Mouse (Mus musculus): Measurements from ENCODE around the gene Olfr1196. TPM values are rescaled to one million over a fixed set of nuclear protein-coding genes. Genes with fewer than 3 reads are reported as not detected.
"Not testable (repeated sequence)": the region's sequence is repeated elsewhere in the genome, so short reads cannot be mapped to it uniquely, and the experiment has no call there.

Gene Olfr1196
- not detected in 2 replicates for polyA plus RNA-seq (2012; ENCODE audit: insufficient read depth, low replicate concordance)

GRCm38 (mm10) chr2:88704497-88704896 is at the start of gene Olfr1196:
Olfr1196 (minus strand) TSS chr2:88704597.
- Histone ChIP-seq H3K27me3 (replicated peaks) (no peaks in the 10 kb centered on the region), H3K4me3 (replicated peaks) (no peak within 1 kb of the TSS), H3K4me1 (no peaks in the 10 kb centered on the region), H3K36me3 (replicated peaks; ENCODE audit: low read length) (no peaks in the 10 kb centered on the region), H3K9me3 (no peaks in the 10 kb centered on the region)
- TF ChIP-seq GATA1 (IDR thresholded peaks at IDR 0.05; ENCODE audit: borderline replicate concordance, low read length) (no peak), FLI1 (IDR thresholded peaks at IDR 0.05; ENCODE audit: low read length) (no peak)

DNA sequence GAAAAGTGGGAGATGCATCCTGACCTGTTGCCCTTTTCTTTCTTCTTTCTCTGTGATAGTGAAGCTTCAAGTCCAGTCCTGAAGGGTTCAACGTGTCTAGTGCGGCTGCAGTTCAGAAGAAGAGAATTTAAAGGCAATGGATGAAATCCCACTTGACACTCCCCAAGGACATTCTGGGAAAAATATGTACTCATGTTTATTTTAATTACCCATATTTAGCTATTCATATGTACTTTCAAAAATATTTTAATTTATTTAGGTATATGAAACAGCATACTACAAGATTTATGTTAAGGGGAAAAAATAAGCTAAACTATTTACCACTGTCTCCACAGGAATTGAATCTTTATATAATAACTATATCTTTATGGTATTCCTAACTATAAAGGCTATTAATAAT is 46.9 kb upstream of the Olfr1196 start, which contains the start of gene Olfr1198:
TSS of gene Olfr1198 (minus strand) at position 101 of the 400 bp plus-strand sequence.
- no peaks in the 10 kb centered on the region for H3K4me1 ChIP-seq
- TF ChIP-seq GATA1 (IDR thresholded peaks at IDR 0.05; ENCODE audit: borderline replicate concordance, low read length) = no peak
- TF ChIP-seq FLI1 (IDR thresholded peaks at IDR 0.05; ENCODE audit: low read length) = no peak
- H3K36me3 ChIP-seq (replicated peaks; ENCODE audit: low read length) = no peaks in the 10 kb centered on the region
- H3K9me3 ChIP-seq = no peaks in the 10 kb centered on the region
- no peaks in the 10 kb centered on the region for H3K27me3 ChIP-seq (replicated peaks)
- H3K4me3 ChIP-seq (replicated peaks) = no peak within 1 kb of the TSS

DNA sequence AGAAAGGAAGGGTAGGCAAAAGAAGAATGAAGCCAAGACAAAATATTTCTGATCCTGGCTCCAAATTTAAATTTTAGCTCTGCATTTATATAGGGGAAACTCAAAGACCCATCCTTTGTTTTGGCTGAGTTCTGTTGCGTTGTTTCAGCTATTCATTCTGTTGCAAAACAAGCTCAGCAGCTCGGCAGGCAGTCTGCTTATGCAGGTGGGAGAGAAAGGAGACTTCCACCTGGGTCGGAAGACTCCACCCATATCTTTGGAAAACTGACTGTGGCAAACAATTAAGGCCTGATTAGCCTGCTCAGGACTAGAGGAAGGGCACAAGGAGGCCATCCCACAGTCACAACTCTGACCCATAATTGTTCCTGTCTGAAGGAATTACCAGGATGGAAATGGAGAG is 39.0 kb upstream of the Olfr1196 start:
- Histone ChIP-seq H3K4me3 (replicated peaks) (no peak overlapping the region), H3K36me3 (replicated peaks; ENCODE audit: low read length) (no peaks in the 10 kb centered on the region), H3K4me1 (no peaks in the 10 kb centered on the region), H3K27me3 (replicated peaks) (no peaks in the 10 kb centered on the region), H3K9me3 (peaks cover 6% of the 10 kb centered on the region; the same call in 1 of the 2 replicates)
- no peak for TF ChIP-seq GATA1 (IDR thresholded peaks at IDR 0.05; ENCODE audit: borderline replicate concordance, low read length)
- no peak for TF ChIP-seq FLI1 (IDR thresholded peaks at IDR 0.05; ENCODE audit: low read length)

DNA sequence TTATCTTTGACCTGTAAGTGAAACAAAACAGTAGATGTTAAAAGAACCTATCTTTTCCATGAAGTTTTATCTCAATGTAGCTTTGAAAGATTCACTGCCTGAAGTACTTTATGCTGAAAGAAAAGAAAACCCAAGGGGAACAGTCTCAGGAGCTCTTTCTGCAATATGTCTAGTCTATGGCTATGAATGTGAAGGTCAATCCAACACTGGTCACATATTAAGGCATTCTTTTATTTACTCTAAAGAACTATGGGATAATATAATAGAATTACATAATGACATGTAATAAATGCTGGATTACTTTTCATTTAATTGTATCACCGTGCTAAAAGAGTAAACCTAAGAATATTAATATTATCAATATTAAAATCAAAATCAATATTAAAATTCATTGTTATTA is 27.9 kb upstream of the Olfr1196 start, which contains the start of gene Olfr1197:
TSS of gene Olfr1197 (minus strand) at position 101 of the 400 bp plus-strand sequence.
- Histone ChIP-seq H3K27me3 (replicated peaks) (no peaks in the 10 kb centered on the region), H3K4me3 (replicated peaks) (no peak within 1 kb of the TSS), H3K9me3 (no peaks in the 10 kb centered on the region), H3K4me1 (no peaks in the 10 kb centered on the region), H3K36me3 (replicated peaks; ENCODE audit: low read length) (no peaks in the 10 kb centered on the region)
- no peak for TF ChIP-seq FLI1 (IDR thresholded peaks at IDR 0.05; ENCODE audit: low read length)
- TF ChIP-seq GATA1 (IDR thresholded peaks at IDR 0.05; ENCODE audit: borderline replicate concordance, low read length) = no peak

- TF ChIP-seq GATA1 (IDR thresholded peaks at IDR 0.05; ENCODE audit: borderline replicate concordance, low read length) (no peak), FLI1 (IDR thresholded peaks at IDR 0.05; ENCODE audit: low read length) (no peak)
- Histone ChIP-seq H3K9me3 (no peaks in the 10 kb centered on the region), H3K36me3 (replicated peaks; ENCODE audit: low read length) (no peaks in the 10 kb centered on the region), H3K4me1 (no peaks in the 10 kb centered on the region), H3K4me3 (replicated peaks) (no peak within 1 kb of the TSS), H3K27me3 (replicated peaks) (no peaks in the 10 kb centered on the region)
Measured at GRCm38 (mm10) chr2:88689087-88689486, 15.3 kb downstream of the Olfr1196 start, which contains the start of gene Olfr1195. Olfr1195 (minus strand) TSS chr2:88689187.

GRCm38 (mm10) chr2:88675328-88675727 is 29.1 kb downstream of the Olfr1196 start, which contains the start of gene Olfr1193:
Olfr1193 (plus strand) TSS chr2:88675628.
- not testable (repeated sequence) for H3K4me3 ChIP-seq (replicated peaks); H3K36me3 ChIP-seq (replicated peaks; ENCODE audit: low read length); H3K27me3 ChIP-seq (replicated peaks); H3K9me3 ChIP-seq; H3K4me1 ChIP-seq

DNA sequence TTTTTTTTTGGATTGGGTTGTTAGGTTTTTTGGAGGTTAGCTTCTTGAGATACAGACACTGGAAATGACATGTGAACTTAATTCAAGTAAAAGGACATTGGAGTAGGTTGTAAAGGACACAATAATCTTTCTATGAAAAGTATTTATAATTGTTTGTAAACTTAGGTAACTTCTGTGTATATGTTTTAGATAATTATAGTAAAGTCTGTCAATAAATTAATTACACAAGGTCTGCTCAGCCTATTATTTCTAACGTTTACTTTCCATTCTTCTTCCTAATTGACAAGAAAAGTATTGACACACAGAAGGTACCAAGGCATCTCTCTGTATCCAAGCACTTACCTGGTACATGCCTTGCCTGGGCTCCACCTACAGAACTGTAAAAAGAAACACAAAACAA is 56.2 kb downstream of the Olfr1196 start, which contains the start of gene Olfr1192-ps1:
TSS of gene Olfr1192-ps1 (plus strand) at position 301 of the 400 bp plus-strand sequence.
- Histone ChIP-seq H3K27me3 (replicated peaks) (no peaks in the 10 kb centered on the region), H3K4me1 (no peaks in the 10 kb centered on the region), H3K36me3 (replicated peaks; ENCODE audit: low read length) (no peaks in the 10 kb centered on the region), H3K4me3 (replicated peaks) (no peak within 1 kb of the TSS), H3K9me3 (0 out of 2 replicates have a peak, but pooled peaks cover 2% of the 10 kb centered on the region)
- TF ChIP-seq FLI1 (IDR thresholded peaks at IDR 0.05; ENCODE audit: low read length) = no peak
- TF ChIP-seq GATA1 (IDR thresholded peaks at IDR 0.05; ENCODE audit: borderline replicate concordance, low read length) = no peak

Other genes starting within 250 kb of the Olfr1196 start
- not detected in 2 replicates for gene Olfr1183, start 249.7 kb downstream of the Olfr1196 start, polyA plus RNA-seq (2012; ENCODE audit: insufficient read depth, low replicate concordance)
- gene Olfr1184, start 221.0 kb downstream of the Olfr1196 start, polyA plus RNA-seq (2012; ENCODE audit: insufficient read depth, low replicate concordance) = not detected in 2 replicates
- gene Olfr1185-ps1, start 211.3 kb downstream of the Olfr1196 start, polyA plus RNA-seq (2012; ENCODE audit: insufficient read depth, low replicate concordance) = not detected in 2 replicates
- not detected in 2 replicates for gene Olfr1186, start 186.0 kb downstream of the Olfr1196 start, polyA plus RNA-seq (2012; ENCODE audit: insufficient read depth, low replicate concordance)
- not detected in 2 replicates for gene Olfr1188, start 147.7 kb downstream of the Olfr1196 start, polyA plus RNA-seq (2012; ENCODE audit: insufficient read depth, low replicate concordance)
- not detected in 2 replicates for gene Olfr1189, start 118.1 kb downstream of the Olfr1196 start, polyA plus RNA-seq (2012; ENCODE audit: insufficient read depth, low replicate concordance)
- gene Olfr1191-ps1, start 64.1 kb downstream of the Olfr1196 start, polyA plus RNA-seq (2012; ENCODE audit: insufficient read depth, low replicate concordance) = not detected in 2 replicates
- gene Olfr1192-ps1, start 56.1 kb downstream of the Olfr1196 start, polyA plus RNA-seq (2012; ENCODE audit: insufficient read depth, low replicate concordance) = not detected in 2 replicates
- gene Olfr1193, start 29.0 kb downstream of the Olfr1196 start, polyA plus RNA-seq (2012; ENCODE audit: insufficient read depth, low replicate concordance) = not detected in 2 replicates
- not detected in 2 replicates for gene Olfr1195, start 15.4 kb downstream of the Olfr1196 start, polyA plus RNA-seq (2012; ENCODE audit: insufficient read depth, low replicate concordance)
- not detected in 2 replicates for gene Olfr1197, start 27.8 kb upstream of the Olfr1196 start, polyA plus RNA-seq (2012; ENCODE audit: insufficient read depth, low replicate concordance)
- not detected in 2 replicates for gene Olfr1198, start 46.8 kb upstream of the Olfr1196 start, polyA plus RNA-seq (2012; ENCODE audit: insufficient read depth, low replicate concordance)
- not detected in 2 replicates for gene Olfr1199, start 55.9 kb upstream of the Olfr1196 start, polyA plus RNA-seq (2012; ENCODE audit: insufficient read depth, low replicate concordance)
- gene Olfr1200, start 65.9 kb upstream of the Olfr1196 start, polyA plus RNA-seq (2012; ENCODE audit: insufficient read depth, low replicate concordance) = not detected in 2 replicates
- not detected in 2 replicates for gene Olfr1201, start 88.4 kb upstream of the Olfr1196 start, polyA plus RNA-seq (2012; ENCODE audit: insufficient read depth, low replicate concordance)
- 0.12 TPM in 1 of 2 replicates, not detected in the other for gene Olfr1202, start 109.9 kb upstream of the Olfr1196 start, polyA plus RNA-seq (2012; ENCODE audit: insufficient read depth, low replicate concordance)
- not detected in 2 replicates for gene Olfr1205, start 125.1 kb upstream of the Olfr1196 start, polyA plus RNA-seq (2012; ENCODE audit: insufficient read depth, low replicate concordance)
- gene Olfr1204, start 144.7 kb upstream of the Olfr1196 start, polyA plus RNA-seq (2012; ENCODE audit: insufficient read depth, low replicate concordance) = not detected in 2 replicates
- gene Olfr1206, start 158.6 kb upstream of the Olfr1196 start, polyA plus RNA-seq (2012; ENCODE audit: insufficient read depth, low replicate concordance) = not detected in 2 replicates
- gene Olfr1208, start 197.7 kb upstream of the Olfr1196 start, polyA plus RNA-seq (2012; ENCODE audit: insufficient read depth, low replicate concordance) = not detected in 2 replicates
- gene Olfr1209, start 210.6 kb upstream of the Olfr1196 start, polyA plus RNA-seq (2012; ENCODE audit: insufficient read depth, low replicate concordance) = not detected in 2 replicates
- gene Olfr1211, start 233.5 kb upstream of the Olfr1196 start, polyA plus RNA-seq (2012; ENCODE audit: insufficient read depth, low replicate concordance) = not detected in 2 replicates
- gene Olfr1212, start 249.4 kb upstream of the Olfr1196 start, polyA plus RNA-seq (2012; ENCODE audit: insufficient read depth, low replicate concordance) = not detected in 2 replicates

All from megakaryocyte, embryonic 14.5 days (primary cell).